Mouse (Mus musculus) lung, postnatal 10 days (tissue): ENCODE measurements around the gene Shisa4.

Source experiments
- DNase-seq: peaks from one replicate; pipeline ENCODE4 v3.0.0; 2021

The Shisa4 gene

DNA sequence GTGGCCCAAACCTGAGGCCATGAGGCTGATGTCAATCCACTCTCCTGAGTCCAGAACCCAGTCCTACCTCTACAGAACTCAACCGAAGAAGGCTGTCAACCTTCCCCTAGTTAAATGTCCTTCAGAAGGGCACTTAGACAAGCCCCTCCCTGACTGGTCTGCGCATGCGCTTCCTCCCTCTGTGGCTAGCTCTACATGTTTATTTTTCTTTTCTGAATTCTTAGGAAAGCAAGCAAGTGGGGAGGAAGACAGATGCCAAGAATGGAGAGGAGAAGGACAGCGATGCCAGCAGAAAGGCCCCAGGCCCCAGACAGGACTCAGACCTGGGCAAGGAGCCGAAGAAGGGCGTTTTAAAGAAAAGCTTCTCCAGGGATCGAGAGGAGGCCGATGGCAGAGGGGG, 11.6 kb downstream of the Shisa4 start:
- peak; percentile 87 for DNase-seq

DNA sequence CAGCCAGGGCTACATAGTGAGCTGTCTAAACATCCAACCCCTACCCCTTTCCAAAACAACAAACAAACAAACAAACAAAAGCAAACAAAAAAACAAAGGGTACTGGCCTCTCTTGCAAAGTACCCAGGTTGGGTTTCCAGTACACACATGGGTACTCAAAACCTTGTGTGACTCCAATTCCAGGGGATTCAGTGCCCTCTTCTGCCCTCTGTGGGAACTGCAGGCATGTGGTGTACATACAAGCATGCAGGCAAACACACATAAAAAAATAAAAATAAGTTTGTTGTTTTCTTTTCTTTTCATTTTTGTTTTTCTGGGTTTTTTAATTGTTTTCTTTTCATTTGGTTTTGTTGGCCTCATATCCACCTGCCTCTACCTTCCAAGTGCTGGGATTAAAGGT, 12.9 kb downstream of the Shisa4 start:
- DNase-seq: no peak

DNA sequence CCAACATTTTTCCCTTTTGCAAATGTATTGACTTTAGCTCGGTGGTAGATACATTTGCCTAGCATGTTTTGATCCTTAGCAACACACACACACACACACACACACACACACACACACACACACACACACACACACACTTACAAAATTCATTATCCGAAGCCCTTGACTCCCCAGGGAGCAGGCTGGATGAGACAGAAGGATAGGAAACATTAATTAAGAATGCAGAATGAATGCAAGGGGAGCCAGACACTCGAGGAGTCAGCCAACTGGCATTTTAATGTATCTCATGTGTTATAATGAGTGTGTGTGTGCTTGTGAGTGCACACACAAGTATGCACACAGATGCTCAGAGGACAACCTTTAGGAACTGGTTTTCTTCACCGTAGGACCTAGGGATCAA, 13.5 kb downstream of the Shisa4 start:
- DNase-seq: no peak

DNA sequence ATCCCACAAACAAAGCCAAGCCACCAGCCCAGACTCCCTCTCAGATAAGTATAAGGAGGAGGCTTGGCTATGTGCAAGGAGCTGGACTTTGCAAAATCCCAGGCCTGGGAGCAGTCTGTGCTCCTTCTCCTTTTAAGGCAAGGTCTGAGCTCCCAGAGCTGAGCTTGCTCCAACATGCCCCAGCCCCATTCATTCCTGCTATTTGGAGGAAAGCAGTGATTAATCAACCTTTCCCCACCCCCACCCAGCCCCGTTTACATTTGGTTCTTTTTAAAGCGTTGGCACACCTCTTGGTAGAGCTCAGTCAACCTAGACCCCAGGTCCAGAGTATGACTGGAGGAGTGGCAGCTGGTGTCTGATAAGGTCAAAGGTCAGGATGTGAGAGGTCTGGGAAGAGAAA, 16.0 kb downstream of the Shisa4 start:
- no peak for DNase-seq

DNA sequence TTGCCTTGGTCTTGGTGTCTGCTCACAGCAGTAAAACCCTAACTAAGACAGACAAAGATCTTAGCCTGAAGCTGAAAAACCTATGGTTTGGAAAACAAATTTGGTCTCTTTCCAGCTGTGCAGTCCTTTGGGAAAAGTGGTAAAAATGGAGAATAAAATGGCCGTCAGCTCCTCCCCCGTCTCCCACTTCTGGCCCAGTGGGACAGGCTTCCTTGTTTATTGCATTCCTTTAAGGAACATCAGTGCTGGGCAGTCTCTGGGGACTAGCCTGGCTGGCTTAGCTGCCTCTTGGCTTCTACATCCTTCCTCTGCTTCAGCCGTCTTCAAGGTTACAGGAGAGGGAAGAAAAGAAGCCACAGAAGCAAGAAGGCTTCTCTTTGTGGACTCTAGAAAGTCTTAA, 23.1 kb downstream of the Shisa4 start:
- peak; percentile 63 for DNase-seq

DNA sequence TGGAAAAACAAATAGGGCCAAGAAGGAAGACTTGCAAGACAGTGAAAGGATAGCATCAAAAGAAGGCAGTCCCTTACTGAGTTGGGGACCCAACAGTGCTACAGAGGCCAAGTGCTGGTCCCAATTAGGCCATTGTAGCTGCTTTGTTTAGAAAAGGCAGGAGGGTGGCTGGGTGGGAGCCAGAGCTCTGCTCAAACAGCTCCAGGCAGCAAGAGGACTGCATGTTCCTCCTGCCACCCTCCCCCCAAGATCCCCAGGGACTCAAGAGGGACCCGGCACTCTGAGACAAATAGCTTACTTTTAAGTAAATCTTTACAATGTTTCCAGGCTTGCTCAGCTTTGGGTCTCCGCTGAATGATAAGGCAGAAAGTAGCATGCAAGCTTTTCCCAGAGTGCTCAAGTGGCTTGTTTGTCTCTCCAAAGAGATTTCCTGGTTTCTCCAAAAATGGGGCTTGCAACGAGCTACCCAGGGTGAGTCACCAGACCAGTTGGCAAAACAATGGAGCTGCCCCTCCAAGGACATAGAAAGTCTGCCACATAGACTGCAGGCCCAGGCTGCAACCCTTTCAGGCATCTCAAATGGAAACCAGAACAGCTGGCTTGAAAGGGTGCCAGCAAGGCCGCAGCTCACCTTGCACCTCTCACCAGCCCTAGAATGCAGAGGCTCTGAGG, 27.4 kb downstream of the Shisa4 start:
- peak; percentile 85 for DNase-seq

DNA sequence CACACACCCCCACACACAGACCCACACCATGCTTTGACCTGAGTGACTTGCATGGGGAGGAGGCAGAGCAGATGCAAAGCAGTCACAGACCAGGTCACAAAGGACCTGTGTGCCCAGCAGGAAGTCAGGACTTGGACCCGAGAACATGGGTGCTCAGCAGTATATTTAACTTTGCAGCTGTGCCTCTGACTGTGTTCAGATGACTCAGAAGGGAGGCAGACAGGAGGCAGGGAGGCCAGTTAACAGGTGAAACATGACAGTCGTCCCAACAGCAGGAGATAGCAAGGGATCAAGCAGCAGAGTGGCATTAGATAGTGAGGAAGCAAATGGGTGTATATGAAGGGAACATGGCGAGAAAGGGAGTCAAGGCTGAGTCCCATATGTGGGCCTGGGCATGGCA, 28.1 kb downstream of the Shisa4 start:
- DNase-seq: no peak

DNA sequence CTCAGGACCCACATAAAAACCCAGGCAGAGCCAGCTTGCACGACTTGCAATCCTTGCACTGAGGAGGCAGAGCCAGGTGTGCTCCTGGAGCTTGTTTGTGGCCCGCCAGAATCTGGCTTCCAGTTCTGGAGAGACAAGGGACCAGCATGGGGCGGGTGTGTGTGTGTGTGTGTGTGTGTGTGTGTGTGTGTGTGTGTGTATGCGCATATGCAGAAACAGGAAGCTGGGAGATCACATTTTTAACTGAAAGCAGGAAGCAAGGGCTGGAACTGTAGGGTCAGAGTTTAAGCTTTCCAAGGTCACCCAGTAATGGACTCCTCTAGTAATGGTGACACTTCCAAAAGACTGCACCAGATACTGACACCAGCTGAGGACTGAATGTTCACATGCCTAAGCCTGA, 31.0 kb downstream of the Shisa4 start:
- no peak for DNase-seq

DNA sequence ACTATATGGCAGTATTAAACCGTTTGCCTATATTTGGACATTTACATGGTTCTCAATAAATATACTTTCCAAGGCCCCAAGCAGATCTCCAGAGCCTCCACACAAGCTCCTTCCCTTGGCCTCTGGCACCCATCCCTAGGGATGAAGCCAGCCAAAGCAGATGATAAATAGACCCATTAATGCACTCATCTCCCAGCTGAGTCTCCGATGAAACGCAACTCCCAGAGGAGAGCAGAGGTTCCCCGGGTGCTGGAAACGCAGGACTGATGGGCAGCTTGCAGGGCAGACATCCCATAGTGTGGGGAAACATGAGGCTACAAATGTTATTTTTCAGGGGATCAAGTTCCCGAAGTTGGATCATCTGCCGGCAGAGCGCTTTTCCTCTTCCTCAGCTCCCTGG, 33.1 kb downstream of the Shisa4 start:
- peak; percentile 45 for DNase-seq

DNA sequence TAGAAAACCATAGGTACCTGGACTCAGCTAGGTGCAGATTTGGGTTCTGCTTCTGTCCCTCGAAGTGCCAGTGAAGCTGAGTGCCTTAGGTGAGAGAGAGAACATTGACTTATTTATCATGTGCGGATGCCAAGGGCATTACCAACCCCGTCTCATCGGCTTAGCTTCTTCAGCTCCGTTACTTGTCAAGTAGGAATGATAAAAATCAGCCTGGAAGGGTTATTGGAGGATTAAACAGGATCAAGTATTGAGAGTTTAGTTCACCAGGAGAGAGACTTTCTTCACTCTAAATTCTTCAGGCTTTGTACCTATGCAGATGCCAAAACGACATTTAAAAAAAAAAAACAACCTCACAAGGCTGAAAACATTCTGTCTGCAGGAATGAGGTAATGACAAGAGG, 44.5 kb downstream of the Shisa4 start:
- DNase-seq: no peak

DNA sequence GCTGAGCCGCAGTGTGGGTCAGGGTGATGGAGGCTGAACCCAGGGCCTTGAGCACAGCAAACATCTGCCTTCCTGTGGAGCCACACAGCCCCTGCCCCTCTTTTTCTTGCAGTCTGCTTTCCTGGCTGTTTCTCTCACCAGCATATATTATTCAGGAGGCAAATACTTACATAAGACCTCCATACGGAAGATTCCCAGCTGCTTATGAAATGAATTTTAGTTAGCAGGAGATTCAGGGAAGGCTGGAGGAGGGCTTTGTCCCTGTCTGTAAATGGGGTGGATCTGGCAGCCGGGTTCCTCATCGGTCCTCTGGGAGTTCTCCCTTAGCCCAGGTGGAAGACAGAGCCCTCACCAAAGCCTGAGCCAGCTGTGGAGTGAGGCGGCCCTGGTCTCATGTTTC, 46.7 kb downstream of the Shisa4 start:
- no peak for DNase-seq

DNA sequence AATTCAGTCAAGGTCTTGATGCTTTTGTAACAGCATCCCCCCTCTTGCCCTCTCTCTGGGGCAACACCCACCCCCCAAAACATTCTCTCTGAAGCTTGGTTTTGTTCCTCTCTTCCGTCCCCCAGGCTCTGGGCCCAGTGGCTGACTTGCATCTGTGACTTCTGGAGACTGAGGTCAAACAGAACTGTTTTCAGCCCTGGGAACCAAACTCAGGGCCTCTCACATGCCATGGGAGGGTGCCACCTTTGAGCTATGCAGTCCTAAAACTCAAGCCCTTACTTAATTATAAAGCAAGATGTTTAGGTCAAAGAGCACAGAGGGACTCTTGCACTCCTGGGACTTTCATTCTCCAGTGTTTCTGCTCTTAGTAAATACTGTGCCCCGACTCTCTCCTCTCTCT, 49.1 kb downstream of the Shisa4 start:
- no peak for DNase-seq

DNA sequence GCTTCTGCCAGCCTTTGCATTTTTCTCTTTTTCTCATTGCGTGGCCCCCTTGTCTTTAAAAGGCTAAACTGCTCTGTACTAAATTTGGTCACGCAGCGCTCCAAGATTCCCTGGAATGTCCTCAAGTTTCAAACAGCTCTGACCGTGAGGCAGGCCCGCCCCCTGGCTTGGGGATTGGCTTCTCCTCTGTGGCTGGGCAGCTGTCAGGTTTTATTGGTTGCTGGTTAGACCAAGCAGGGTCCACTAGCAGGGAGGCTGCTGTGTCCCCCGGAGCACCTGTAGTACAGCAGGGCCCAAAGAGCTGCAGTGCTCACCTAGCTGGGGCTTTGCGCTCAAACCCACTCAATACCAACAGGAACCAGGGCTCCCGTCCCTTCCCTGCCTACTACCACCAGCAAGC, 50.5 kb downstream of the Shisa4 start, which contains the start of gene Lmod1:
Gene Lmod1 (plus strand): TSS at position 237 of the 400 bp plus-strand sequence.
- DNase-seq: peak; percentile 90

DNA sequence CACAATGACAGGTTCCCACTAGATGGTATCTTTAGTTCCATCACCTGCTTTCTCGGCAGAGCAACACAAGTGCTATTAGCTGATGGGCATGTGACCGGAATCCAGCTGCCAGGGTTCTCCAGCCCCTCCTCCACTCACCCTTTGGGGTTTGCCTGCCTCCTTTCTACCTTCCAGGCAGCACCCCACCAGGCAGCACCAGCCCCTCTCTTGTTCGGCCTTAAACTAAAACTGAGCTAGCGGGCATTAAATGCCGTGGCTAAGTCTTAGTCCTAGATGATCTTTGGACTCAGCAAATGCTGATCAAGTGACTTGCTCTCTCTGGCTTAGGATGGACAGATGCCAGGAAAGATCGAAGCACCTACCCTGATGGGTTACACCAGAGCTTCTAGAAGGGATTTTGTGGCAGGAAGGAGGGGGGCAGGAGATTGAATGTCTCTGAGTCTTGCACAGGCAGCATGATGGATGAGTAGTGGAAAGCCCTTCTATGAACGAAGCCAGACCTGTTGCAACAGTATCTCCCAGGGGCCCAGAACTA, 51.6 kb downstream of the Shisa4 start:
- DNase-seq: no peak
